Mouse (Mus musculus): ENCODE measurements around the gene Gm11541.

Gm11541 gene

DNA sequence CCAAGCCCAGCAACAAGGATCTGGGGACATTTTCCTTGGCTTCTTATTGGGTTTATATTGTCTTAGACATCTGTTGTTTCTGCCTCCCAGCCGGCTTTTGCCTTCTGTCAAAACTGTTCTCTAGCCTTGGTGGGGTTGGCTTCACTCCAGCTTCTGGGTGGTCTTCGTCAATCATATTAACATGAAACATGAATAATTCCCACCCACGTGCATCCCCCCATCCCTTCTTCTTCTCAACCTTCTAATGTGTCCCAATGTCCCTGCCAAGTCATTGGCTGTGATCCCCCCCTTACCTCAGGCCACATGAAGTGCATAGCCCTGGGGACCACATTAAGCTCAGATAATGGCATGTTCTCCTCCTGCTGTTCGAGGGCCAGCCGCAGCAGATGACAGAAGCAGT, at the start of gene Gm11541:
Gene Gm11541, minus strand, starts transcription at position 28 of the 400 bp plus-strand sequence.
- DNase-seq (ENCODE audit: low read depth, low spot score), result no peak

DNA sequence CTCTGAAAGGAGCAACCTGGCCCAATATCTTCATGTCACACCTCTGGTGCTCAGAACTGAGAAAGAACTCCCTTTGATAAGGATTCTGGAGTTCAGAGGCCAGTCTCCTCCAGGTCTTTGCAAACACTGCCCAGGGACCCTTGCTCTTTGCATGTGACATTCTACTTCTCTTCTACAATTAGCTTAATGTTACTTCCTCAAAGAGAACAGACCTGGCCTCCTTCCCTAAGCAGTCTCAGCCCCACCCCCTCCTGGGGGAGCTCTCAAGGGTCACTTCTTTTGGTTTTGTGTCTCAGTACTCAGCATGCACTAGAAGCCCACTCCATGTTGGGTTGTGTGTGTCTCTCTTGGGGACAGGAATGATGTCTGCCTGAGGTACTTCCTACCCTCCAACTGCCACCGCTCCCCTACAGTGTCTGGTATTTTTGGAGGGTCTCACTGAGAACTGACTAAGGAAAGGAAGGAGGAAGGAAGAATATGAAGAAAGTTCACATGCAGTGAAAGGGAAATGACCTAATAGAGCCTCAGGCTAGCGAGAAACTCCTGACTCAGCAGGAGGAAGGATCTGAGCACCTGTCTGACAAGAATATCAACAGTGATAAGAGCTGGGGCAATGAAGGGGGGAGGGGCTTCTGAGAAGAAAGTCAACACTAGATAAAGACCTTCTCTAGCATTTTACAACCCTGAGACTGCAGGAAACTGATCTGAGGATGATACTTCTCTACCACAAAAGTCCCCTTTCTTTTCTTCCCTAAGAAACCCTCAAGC, 48.8 kb upstream of the Gm11541 start:
- DNase-seq (ENCODE audit: low read depth, low spot score), result no peak

DNA sequence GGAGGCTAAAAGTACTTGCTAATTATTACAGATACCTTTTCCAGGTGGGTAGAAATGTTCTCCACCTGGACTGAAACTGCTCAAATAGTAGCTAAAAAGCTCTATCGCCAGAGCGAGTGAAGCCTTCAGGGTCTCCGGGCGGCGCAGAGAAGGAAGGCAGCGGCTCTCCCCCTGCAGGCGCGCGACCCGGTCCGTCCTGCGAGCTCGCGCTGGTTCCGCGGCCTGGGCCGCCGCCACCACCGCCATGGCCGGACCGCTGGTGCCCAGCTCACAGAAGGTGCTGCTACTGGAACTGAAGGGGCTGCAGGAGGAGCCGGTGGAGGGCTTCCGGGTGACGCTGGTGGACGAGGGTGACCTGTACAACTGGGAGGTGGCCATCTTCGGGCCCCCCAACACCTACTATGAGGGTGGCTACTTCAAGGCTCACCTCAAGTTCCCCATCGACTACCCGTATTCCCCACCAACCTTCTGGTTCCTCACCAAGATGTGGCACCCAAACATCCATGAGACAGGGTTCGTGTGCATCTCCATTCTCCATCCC, 37.5 kb upstream of the Gm11541 start, which contains the start of gene Cdc34b:
Gene Cdc34b, plus strand, starts transcription at position 51 of the 541 bp plus-strand sequence.
- DNase-seq (ENCODE audit: low read depth, low spot score), result no peak

DNA sequence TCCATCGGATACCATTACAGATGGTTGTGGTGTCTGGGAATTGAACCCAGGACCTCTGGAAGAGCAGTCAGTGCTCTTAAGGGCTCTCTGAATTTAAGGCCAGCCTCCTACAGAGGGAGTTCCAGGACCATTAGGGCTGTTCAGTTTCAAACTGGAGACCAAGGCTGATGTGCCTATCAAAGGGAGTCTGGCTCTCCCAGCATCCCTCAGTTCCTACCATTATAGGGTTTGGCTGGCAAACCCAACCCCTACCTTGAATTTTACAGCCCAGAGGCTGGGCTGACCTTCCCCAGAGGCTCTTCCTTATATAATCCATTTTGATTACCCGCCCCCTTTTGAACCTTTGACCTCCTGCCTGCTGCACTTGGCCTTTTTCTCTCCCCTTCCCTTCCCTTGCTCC, 31.4 kb upstream of the Gm11541 start:
- no peak for DNase-seq (ENCODE audit: low read depth, low spot score)

DNA sequence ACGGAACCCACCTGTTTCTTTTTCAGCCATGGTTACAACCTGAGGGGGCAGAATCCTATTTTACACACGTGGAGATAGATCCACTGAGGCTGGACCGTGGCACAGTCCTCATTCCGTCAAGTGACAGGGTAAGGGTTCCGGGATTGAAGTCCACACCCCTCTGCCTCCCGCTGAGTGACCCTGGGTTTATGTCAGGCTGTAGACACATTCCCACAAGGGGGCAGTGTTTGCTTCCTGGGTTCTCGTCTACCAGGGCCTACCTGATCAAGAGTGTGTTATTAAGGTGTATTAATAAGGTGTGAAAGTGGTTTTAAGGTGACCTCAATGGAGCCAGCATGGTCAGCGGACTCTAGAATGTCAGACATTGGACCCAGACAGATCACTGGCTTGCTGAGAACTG, 28.5 kb upstream of the Gm11541 start:
- no peak for DNase-seq (ENCODE audit: low read depth, low spot score)

DNA sequence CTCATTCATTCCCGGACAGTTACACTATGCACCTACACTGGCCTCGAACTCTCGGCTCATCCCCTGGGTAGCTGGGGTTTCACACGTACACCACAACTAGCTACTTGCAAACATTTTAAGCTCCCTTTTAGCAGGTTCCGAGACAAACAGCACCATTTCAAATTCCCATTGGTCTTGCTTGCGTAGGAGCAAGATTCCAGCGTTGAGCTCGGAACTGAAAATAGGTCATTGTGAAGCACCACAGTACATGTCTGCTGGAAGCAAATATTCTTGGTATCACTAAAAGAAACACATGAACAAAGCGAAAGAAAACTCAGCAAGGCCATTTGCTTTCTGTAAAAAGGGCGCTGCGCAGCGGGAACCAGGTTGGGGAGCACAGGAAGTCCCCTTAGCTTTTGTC, 26.9 kb upstream of the Gm11541 start:
- no peak for DNase-seq (ENCODE audit: low read depth, low spot score)

DNA sequence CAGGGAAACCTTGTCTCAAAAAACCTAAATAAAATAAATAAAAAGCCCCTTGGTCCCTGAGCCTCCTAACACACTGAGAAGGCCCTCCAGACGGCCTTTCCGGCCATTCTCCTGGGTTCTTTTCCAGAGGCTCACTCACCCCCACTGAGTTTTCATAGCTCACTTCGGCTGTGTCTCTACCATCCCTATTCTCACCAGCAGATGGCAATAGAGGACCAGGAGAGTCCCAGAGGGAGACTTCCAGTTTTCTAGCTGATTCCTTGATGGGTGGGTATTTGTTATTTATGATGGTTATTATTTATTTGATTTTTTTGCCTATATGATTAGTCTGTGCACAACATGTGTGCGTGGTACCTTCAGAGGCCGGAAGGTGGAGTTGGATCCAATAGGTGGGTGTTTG, 26.0 kb upstream of the Gm11541 start:
- peak; percentile 46 for DNase-seq (ENCODE audit: low read depth, low spot score)

DNA sequence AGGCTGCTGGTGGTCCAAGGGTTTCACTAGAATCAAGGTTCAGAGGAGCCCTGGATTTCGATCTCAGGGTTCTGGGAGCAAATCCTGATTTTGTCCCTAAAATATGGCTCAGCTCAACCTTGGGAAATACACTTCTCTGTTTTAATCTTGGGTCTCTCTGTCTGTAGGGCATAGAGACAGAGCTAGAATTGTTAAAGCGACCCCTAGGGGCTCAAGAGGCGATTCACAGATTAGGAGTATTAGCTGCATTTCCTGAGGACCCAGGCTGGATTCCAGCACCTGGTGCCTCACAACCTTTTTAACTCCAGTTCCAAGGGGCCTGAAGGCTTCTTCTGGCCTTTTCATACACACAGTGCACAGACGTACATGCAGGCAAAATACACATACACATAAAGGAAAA, 25.3 kb upstream of the Gm11541 start:
- DNase-seq (ENCODE audit: low read depth, low spot score), result no peak

DNA sequence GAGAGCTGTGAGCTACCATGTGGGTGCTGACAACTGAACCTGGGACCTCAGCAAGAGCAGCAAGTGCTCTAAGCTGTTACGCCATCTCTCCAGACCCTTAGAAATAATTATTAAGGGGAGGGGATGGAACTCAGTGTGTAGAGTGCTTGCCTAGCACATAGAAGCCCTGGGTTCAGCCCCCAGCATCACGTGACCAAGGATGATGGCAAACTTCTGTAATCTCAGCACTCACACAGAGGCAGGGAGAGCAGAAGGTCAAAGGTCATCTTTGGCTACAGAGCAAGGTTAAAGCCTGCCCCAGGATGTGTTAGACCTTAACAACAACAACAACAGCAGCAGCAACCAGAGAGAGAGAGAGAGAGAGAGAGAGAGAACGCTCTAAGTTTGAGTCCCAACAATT, 24.2 kb upstream of the Gm11541 start:
- no peak for DNase-seq (ENCODE audit: low read depth, low spot score)

DNA sequence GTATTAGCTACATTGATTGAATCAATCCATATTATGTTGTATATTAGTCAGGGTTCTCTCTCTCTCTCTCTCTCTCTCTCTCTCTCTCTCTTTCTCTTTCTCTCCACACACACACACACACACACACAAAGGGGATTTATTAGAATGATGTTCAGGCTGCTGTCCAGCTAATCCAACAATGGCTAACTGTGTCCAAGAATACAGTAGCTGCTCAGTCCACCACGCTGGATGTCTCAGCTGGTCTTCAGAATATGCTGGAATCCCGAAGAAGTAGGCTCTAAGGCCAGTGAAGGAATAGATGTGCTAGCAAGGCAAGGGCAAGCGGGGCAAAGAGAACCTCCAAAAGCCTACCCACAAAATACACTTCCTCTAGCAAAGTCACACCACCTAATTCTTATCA, 23.0 kb upstream of the Gm11541 start:
- no peak for DNase-seq (ENCODE audit: low read depth, low spot score)

DNA sequence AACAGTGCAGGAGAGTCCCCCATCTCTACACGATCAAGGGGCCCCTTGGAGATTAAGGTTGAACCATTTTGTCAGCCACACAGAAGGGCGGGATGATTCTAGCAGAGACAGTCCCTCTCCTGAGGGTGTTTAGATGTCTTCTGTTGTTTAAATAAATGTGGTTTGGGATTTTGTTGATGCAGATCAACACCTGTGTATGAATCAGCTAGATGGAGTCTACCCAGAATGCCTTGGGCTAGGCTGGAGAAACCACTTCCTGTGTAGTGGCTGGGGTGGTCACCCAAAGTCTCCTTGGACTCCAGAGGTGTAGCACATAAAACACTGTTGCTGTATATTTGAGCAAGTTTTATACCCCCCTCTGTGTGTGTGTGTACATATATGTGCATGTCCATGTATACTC, 14.9 kb upstream of the Gm11541 start:
- DNase-seq (ENCODE audit: low read depth, low spot score), result no peak

DNA sequence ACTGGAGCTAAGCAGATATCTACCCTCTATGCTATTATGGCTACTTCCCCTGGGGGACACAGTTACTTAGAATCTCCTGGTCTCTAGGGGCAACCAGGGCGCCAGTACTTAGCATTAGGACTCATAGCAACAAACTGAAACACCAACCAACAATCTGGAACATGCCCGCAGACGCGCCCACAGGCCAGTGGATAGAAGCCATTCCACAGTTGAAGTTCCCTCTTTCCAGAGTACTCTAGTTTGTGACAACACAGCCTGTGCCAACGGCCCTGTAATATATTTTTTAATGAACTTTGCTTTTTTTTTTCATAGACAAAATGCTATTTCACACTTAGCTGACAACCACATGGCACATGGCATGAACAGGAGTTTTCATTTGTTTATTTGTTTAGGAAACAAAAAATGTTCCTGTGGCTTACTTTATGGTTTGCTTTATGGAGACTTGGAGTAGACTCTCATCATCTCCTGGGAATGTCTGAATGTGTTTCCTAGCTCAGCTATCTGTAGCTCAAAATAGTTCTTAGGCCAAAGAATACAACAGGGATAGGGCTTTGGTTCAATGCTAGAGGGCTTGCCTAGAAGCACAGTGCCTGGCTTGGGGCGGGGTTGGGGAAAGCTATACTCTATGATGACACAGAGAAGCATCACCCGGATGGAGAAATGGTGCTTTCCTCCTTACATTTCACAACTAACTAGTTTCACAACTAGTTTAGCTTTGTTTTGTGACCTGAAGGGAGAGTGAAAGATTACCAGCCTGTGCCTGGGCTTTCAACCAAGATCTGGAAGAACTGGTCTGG, 14.0 kb upstream of the Gm11541 start:
- no peak for DNase-seq (ENCODE audit: low read depth, low spot score)

DNA sequence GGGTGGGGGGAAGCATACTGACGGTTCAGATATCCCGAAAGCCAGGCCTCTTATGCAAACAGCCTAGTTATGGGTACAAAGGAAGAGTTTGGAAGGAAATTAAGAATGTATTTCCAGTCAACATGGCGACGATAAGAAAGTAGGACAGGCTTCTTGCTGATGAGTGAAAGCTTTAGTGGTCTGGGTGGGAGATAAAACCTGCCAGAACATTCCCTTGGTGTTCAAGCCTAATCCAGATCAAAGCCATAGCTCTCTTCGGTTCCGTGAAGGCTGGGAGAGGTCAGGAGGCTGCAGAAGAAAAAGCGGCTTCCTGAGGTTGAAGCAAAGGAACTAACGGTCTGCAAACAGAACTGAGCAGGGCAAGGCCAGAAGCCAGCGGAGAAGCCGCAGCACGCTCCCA, 12.9 kb upstream of the Gm11541 start:
- no peak for DNase-seq (ENCODE audit: low read depth, low spot score)

DNA sequence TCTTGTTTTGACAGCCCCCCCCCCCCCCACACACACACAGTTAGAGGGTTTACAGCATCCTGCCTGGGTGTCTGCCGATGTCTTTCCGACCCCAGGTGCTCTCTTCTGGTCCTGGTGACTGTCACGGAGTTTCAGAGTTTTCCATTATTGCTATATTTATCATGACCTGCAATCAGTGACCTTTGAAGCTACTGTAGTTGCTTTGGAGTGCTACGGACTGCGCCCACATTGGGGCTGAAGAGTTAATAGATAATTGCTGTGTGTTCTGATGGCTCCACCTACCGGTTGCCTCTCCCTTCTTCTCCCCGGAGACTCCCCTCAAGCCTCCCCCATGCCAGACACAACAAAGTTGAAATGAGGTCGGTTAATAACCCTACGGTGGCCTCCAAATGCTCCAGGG, 12.5 kb upstream of the Gm11541 start:
- DNase-seq (ENCODE audit: low read depth, low spot score), result peak; percentile 34

DNA sequence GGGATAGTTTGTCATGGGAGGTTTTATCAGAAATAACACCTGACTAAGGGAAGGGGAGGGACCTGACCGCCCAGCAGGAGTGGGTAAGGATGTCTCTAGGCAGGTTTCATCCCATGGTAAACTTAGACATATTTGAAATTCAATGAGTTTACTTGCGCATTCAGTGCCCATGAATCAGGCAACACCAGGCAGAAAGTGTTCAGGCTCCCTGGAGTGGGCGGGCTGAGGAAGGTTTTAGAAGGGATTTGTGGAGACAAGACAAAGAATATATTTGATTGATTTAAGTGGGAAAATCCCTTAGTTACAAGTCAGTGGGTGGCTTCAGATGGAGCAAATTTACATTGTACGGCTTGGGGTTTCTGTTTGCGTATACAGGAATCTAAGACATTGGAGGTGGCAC, 11.3 kb upstream of the Gm11541 start:
- DNase-seq (ENCODE audit: low read depth, low spot score), result no peak

DNA sequence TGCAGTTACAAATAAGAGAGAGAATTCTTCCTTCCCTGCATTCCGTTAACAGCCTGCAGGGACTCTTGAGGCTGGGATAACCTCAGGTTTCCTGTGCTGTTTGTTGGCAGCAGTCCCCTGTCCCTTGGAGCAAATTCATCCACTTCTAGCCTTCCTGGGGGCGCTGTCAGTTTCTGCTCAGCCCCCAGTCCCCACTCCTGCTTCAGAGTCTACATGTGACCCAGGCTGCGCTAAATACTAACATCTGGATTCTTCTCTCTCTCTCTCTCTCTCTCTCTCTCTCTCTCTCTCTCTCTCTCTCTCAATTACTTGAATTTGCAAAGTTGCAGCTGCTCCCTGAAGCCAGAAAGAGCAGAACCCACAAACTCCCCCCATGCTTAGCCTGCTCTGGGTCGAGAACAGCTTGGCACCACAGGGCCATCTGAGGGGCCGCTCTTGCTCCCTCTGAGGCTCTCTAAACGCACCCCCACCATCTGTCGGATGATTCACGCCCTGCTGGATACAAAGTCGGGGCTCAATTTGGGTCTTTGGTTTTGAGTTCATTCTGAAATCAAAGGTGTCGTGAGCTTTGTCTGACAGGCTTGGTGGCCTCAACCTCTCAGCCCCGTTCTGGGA, 9.1 kb upstream of the Gm11541 start:
- no peak for DNase-seq (ENCODE audit: low read depth, low spot score)

DNA sequence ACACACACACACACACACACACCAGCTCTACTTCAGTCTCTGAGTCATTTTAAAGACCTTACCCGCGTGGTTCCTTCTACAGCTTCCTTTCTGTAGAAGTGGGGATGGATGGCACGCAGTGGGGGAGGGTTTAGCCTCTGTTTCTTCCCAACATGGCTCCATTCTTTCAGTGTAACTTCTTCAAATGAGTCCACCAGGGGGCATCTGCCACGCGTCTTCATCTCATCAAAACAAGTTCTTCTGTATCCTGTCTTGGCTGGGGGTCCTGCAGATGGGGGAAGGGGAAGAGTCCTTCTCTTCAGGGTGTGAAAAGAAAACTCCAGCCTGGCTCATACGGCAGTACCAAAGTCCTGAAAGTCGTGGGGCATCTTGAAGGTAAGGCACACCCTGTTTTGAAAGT, 279 bp downstream of the Gm11541 start:
- DNase-seq (ENCODE audit: low read depth, low spot score), result no peak

DNA sequence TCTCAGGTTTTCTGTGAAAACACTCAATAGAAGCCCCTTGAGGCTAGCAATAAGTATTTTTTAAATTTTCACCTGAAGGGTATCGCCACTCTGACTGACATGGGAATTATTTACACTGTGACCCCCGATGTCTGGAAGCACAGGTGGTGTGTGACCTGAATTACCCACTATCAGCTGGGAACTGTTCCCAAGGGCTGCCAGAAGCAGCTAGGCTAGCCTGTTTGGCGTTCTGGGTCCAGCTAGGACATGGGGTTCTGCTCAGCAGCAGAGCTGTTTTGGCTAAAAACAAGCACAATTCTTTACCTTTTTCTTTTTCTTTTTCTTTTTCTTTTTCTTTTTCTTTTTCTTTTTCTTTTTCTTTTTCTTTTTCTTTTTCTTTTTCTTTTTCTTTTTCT, 2.1 kb downstream of the Gm11541 start:
- no peak for DNase-seq (ENCODE audit: low read depth, low spot score)

DNA sequence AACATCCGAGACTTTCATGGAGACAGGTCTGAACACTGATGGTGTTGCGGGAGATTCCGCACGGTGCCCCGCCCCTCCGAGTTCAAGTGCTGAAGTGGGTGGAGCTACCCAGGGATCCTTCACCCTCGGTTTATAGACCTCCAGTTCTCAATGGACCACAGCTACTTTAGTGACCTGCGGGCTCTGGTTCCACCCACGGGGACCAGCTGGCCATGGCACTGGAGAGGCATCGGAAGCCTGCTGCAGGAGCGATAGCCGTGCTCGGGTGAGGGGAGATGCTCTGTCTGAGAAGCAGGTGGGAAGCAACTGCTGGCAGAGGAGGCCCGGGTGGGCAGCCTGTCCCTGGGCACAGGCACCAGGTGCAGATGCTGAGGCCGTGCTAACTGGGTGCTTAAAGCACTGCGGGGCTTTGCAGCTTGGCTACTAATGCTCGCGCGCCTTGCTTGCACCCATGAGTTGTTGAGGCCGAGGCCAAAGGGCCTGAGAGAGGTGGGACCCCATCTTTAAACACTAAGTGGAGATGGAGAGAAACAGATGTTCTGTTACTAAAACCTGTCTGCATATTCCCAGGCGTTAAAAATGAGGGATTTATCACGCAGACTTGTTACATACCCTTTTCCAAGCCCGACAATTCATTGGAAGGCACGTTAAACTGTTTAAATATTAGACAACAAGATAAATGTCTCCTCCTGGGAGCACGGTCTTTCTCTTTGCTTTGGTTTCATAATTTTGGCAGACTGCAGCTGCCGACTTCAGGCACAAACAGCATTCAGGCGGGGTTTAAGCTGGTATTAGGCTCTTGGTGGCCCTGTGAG, 2.7 kb downstream of the Gm11541 start:
- DNase-seq (ENCODE audit: low read depth, low spot score), result no peak

DNA sequence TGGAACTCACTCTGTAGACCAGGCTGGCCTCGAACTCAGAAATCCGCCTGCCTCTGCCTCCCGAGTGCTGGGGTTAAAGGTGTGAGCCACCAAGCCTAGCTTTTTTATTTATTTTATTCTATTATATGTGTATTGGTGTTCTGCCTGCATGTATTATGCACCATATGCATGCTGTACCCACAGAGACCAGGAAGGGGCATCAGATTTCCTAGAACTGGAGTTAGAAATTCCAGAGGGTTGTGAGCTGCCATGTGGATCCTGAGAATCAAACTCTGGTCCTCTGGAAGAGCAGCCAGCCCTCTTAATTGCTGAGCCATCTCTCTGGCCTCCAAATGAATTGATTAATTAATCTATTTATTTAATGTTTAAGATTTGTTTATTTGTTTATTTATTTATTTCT, 4.9 kb downstream of the Gm11541 start:
- no peak for DNase-seq (ENCODE audit: low read depth, low spot score)

DNA sequence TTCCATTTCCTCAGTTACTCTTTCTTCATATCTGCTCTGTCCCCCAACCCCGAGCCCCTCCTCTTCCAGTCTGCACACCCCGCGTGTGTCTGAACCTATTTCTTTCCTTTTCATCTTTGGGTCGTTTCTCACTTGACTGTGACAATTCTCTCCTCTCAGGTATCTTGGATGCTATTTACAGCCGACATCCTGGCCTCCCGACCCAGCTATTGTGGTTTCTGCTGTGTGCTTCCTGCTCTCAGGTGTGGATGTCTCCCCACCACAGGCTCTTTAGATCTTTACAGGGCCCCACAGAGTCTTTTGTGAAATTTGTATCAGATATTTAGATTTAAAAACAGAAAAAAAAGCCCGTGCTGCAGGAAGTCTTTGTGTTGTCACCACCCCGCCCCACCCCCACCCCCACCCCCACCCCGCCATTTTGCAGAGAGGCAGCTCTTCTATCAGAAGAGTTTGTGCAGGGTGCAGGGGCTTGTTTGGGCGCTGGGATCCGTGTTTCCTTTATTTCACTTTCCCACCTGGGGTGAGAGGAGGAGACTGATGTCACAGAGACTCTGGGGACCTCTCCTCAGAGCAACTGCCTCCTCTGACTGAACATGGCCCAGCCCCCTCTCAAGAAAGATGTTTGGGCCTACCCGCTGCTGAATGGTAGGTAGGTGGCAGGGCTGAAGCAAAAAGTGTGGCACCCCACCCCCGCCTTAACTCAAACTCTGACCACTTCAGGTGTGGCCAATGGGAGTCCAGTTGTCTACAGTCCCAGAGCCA, 6.4 kb downstream of the Gm11541 start:
- DNase-seq (ENCODE audit: low read depth, low spot score), result no peak
